ENCODE assay signal across 11 mouse cellular contexts in genomic region chr4:122883294-122883693, GRCm38 (mm10). TPM values are rescaled to one million over a fixed set of nuclear protein-coding genes. Genes with fewer than 3 reads are reported as not detected.
DNase-seq lines count a peak whose midpoint lies in the region; ATAC-seq lines count a peak whose summit lies in the region.
"Had no signal": no experiment of that assay in that cellular context is flagged by ENCODE, and none has a peak within 500 bp of the region (broad histone marks: within the 10 kb centered on the region; RNA-seq: fewer than 3 reads in every experiment).

No protein-coding gene starts in this region.

- WGBS in forebrain, embryonic 13.5 days, result 88% methylated on average over 3 of the region's 3 CpGs
- 88% methylated on average over 3 of the region's 3 CpGs for whole genome bisulfite sequencing in forebrain, embryonic 15.5 days
- 68% methylated on average over 3 of the region's 3 CpGs for WGBS in kidney, embryonic 16.5 days
- 72% methylated on average over 3 of the region's 3 CpGs for WGBS in liver, embryonic 13.5 days (ENCODE audit: insufficient replicate concordance)

- no peak overlapping the region for H3K4me3 ChIP-seq in forebrain, embryonic 13.5 days
- H3K4me3 ChIP-seq in forebrain, embryonic 15.5 days, result no peak overlapping the region
- H3K4me3 ChIP-seq in kidney, embryonic 16.5 days (ENCODE audit: low read length), result no peak overlapping the region
- H3K4me3 ChIP-seq in liver, embryonic 13.5 days (replicated peaks), result peak overlapping the region; percentile 87

- H3K27ac ChIP-seq in forebrain, embryonic 13.5 days, result no peak overlapping the region
- H3K27ac ChIP-seq in forebrain, embryonic 15.5 days (replicated peaks), result no peak overlapping the region
- H3K27ac ChIP-seq in kidney, embryonic 16.5 days (ENCODE audit: low read length), result no peak overlapping the region
- H3K27ac ChIP-seq in liver, embryonic 13.5 days, result 0 out of 2 replicates have a peak overlapping the region, but pooled peaks have one; percentile 99
- H3K27ac ChIP-seq: midbrain, embryonic 10.5 days had no signal

- DNase-seq in kidney, postnatal 25 days, result no peak
- DNase-seq in CD4-positive helper T cell, adult 2 months (ENCODE audit: low read depth, low spot score), result peak; percentile 40
- DNase-seq in liver, embryonic 13.5 days, result no peak
- DNase-seq in adrenal gland, adult 18-20 months (ENCODE audit: low spot score in 2 of 2), result no peak
- DNase-seq in cerebellum, adult 18-20 months, result no peak
- DNase-seq: cerebellum, adult 9-11 months had no signal

- ATAC-seq in forebrain, embryonic 13.5 days, result no peak
- no peak for ATAC-seq in forebrain, embryonic 15.5 days (replicated peaks)
- ATAC-seq in kidney, embryonic 16.5 days (ENCODE audit: low FRiP score, low TSS enrichment), result no peak
- no peak for ATAC-seq in liver, embryonic 13.5 days (ENCODE audit: low read depth)
- ATAC-seq: forebrain, embryonic 16.5 days had no signal

- 0 out of 2 replicates have a peak overlapping the region, but pooled peaks have one; percentile 80 for H3K4me2 ChIP-seq in forebrain, embryonic 13.5 days
- no peak overlapping the region for H3K4me2 ChIP-seq in forebrain, embryonic 15.5 days (replicated peaks)
- peak overlapping the region; percentile 75 for H3K4me2 ChIP-seq in kidney, embryonic 16.5 days (replicated peaks; ENCODE audit: low read depth, low read length)
- H3K4me2 ChIP-seq in liver, embryonic 13.5 days, result peak overlapping the region; percentile 88

- H3K9ac ChIP-seq in forebrain, embryonic 13.5 days, result no peak overlapping the region
- no peak overlapping the region for H3K9ac ChIP-seq in forebrain, embryonic 15.5 days (replicated peaks)
- no peak overlapping the region for H3K9ac ChIP-seq in kidney, embryonic 16.5 days (replicated peaks; ENCODE audit: low read length)
- H3K9ac ChIP-seq in liver, embryonic 13.5 days, result peak overlapping the region; percentile 91; the same call in 1 of the 2 replicates

- H3K9me3 ChIP-seq in forebrain, embryonic 13.5 days (replicated peaks), result no peaks in the 10 kb centered on the region
- no peaks in the 10 kb centered on the region for H3K9me3 ChIP-seq in forebrain, embryonic 15.5 days
- H3K9me3 ChIP-seq in kidney, embryonic 16.5 days (ENCODE audit: low read length), result no peaks in the 10 kb centered on the region
- no peaks in the 10 kb centered on the region for H3K9me3 ChIP-seq in liver, embryonic 13.5 days (replicated peaks)
- H3K9me3 ChIP-seq: midbrain, embryonic 10.5 days had no signal

- H3K36me3 ChIP-seq in forebrain, embryonic 13.5 days (ENCODE audit: poor library complexity, severe bottlenecking), result peaks cover 6% of the 10 kb centered on the region; the same call in 1 of the 2 replicates
- H3K36me3 ChIP-seq in forebrain, embryonic 15.5 days, result no peaks in the 10 kb centered on the region
- H3K36me3 ChIP-seq in kidney, embryonic 16.5 days (ENCODE audit: insufficient read depth, low read length), result no peaks in the 10 kb centered on the region
- H3K36me3 ChIP-seq in liver, embryonic 13.5 days, result no peaks in the 10 kb centered on the region

- no peaks in the 10 kb centered on the region for H3K27me3 ChIP-seq in forebrain, embryonic 13.5 days
- no peaks in the 10 kb centered on the region for H3K27me3 ChIP-seq in forebrain, embryonic 15.5 days
- no peaks in the 10 kb centered on the region for H3K27me3 ChIP-seq in kidney, embryonic 16.5 days (ENCODE audit: insufficient read depth, low read length)
- H3K27me3 ChIP-seq in liver, embryonic 13.5 days, result no peaks in the 10 kb centered on the region

- peaks cover 37% of the 10 kb centered on the region for H3K4me1 ChIP-seq in forebrain, embryonic 13.5 days
- peaks cover 45% of the 10 kb centered on the region for H3K4me1 ChIP-seq in forebrain, embryonic 15.5 days
- H3K4me1 ChIP-seq in kidney, embryonic 16.5 days (ENCODE audit: insufficient read depth, low read length), result peaks cover 29% of the 10 kb centered on the region
- peaks cover 55% of the 10 kb centered on the region for H3K4me1 ChIP-seq in liver, embryonic 13.5 days (replicated peaks)

RNA-seq across cellular contexts. Expression of gene Cap1, which starts 2.6 kb away (rescaled TPM):
- 70.7 and 71.3 TPM in 2 replicates for polyA plus RNA-seq in forebrain, embryonic 13.5 days (2015; fragmentation: Nextera tagmentation; extraction: Ambion mirVana)
- 62.4 and 62.9 TPM in 2 replicates for polyA plus RNA-seq in forebrain, embryonic 15.5 days (2015; fragmentation: Nextera tagmentation; extraction: Ambion mirVana)
- polyA plus RNA-seq in kidney, embryonic 16.5 days (2015; fragmentation: Nextera tagmentation; extraction: Ambion mirVana), result 79.7 and 90.2 TPM in 2 replicates
- 29.1 and 35.8 TPM in 2 replicates for polyA plus RNA-seq in liver, embryonic 13.5 days (2015; fragmentation: Nextera tagmentation; extraction: Ambion mirVana)
- total RNA-seq in adrenal gland, adult 18-20 months (2021), result 100 to 1,000 TPM; 142 to 155 TPM

RNA-seq across cellular contexts. Expression of gene Ppt1, which starts 47.3 kb away (rescaled TPM):
- polyA plus RNA-seq in forebrain, embryonic 13.5 days (2015; fragmentation: Nextera tagmentation; extraction: Ambion mirVana), result 71.1 and 73.2 TPM in 2 replicates
- polyA plus RNA-seq in forebrain, embryonic 15.5 days (2015; fragmentation: Nextera tagmentation; extraction: Ambion mirVana), result 71.6 and 73.6 TPM in 2 replicates
- 92.0 and 97.9 TPM in 2 replicates for polyA plus RNA-seq in kidney, embryonic 16.5 days (2015; fragmentation: Nextera tagmentation; extraction: Ambion mirVana)
- 20.8 and 22.8 TPM in 2 replicates for polyA plus RNA-seq in liver, embryonic 13.5 days (2015; fragmentation: Nextera tagmentation; extraction: Ambion mirVana)
- total RNA-seq in adrenal gland, adult 18-20 months (2021), result 10 to 100 TPM; 71.4 to 79.5 TPM
